ENCODE assay signal across 8 mouse cellular contexts in genomic region chr1:137653495-137653894, GRCm38 (mm10).
DNase-seq lines count a peak whose midpoint lies in the region; ATAC-seq lines count a peak whose summit lies in the region.

No protein-coding gene starts in this region.

- H3K27ac ChIP-seq in midbrain, embryonic 10.5 days (replicated peaks) = peak overlapping the region; percentile 64
- no peak overlapping the region for H3K27ac ChIP-seq in midbrain, embryonic 13.5 days
- H3K27ac ChIP-seq in kidney, embryonic 14.5 days (ENCODE audit: low read depth, low read length) = peak overlapping the region; percentile 37; the same call in 1 of the 2 replicates
- no peak overlapping the region for H3K27ac ChIP-seq in intestine, embryonic 16.5 days (ENCODE audit: low read length)

- peak; percentile 53 to 54 for DNase-seq in cerebellum, postnatal 10 days
- DNase-seq in cerebellum, postnatal 4 days (ENCODE audit: low spot score in 2 of 2) = no peak
- DNase-seq in midbrain, embryonic 10.5 days (ENCODE audit: low spot score) = no peak
- peak; percentile 30 for DNase-seq in lung, postnatal 10 days

- no peaks in the 10 kb centered on the region for H3K27me3 ChIP-seq in midbrain, embryonic 10.5 days (ENCODE audit: low read depth, poor library complexity, severe bottlenecking)
- no peaks in the 10 kb centered on the region for H3K27me3 ChIP-seq in midbrain, embryonic 13.5 days
- no peaks in the 10 kb centered on the region for H3K27me3 ChIP-seq in kidney, embryonic 14.5 days (ENCODE audit: control insufficient read depth, insufficient read depth, low read length)
- no peaks in the 10 kb centered on the region for H3K27me3 ChIP-seq in intestine, embryonic 16.5 days (replicated peaks; ENCODE audit: control insufficient read depth, insufficient read depth, low read length)

- no peak for ATAC-seq in midbrain, embryonic 13.5 days
- no peak for ATAC-seq in kidney, embryonic 14.5 days (ENCODE audit: low FRiP score, low TSS enrichment)
- no peak for ATAC-seq in intestine, embryonic 16.5 days
- ATAC-seq in cerebellum, adult (ENCODE audit: insufficient number of reproducible peaks, low FRiP score, low TSS enrichment) = no peak

- no peaks in the 10 kb centered on the region for H3K36me3 ChIP-seq in midbrain, embryonic 10.5 days
- H3K36me3 ChIP-seq in midbrain, embryonic 13.5 days = no peaks in the 10 kb centered on the region
- no peaks in the 10 kb centered on the region for H3K36me3 ChIP-seq in kidney, embryonic 14.5 days (ENCODE audit: control insufficient read depth, insufficient read depth, low read length)
- no peaks in the 10 kb centered on the region for H3K36me3 ChIP-seq in intestine, embryonic 16.5 days (ENCODE audit: control insufficient read depth, insufficient read depth, low read length)

- H3K4me1 ChIP-seq in midbrain, embryonic 10.5 days = peaks cover 46% of the 10 kb centered on the region
- peaks cover 20% of the 10 kb centered on the region for H3K4me1 ChIP-seq in midbrain, embryonic 13.5 days (replicated peaks)
- H3K4me1 ChIP-seq in kidney, embryonic 14.5 days (ENCODE audit: control insufficient read depth, insufficient read depth, low read length) = no peaks in the 10 kb centered on the region
- no peaks in the 10 kb centered on the region for H3K4me1 ChIP-seq in intestine, embryonic 16.5 days (ENCODE audit: control insufficient read depth, insufficient read depth, low read length)

- 84% methylated on average over 5 of the region's 5 CpGs for WGBS in midbrain, embryonic 10.5 days
- WGBS in midbrain, embryonic 13.5 days = 81% methylated on average over 5 of the region's 5 CpGs
- 82% methylated on average over 5 of the region's 5 CpGs for WGBS in kidney, embryonic 14.5 days
- 72% methylated on average over 5 of the region's 5 CpGs for WGBS in intestine, embryonic 16.5 days

- no peak overlapping the region for H3K4me3 ChIP-seq in midbrain, embryonic 10.5 days
- H3K4me3 ChIP-seq in midbrain, embryonic 13.5 days (replicated peaks) = no peak overlapping the region
- H3K4me3 ChIP-seq in kidney, embryonic 14.5 days (ENCODE audit: low read length) = no peak overlapping the region
- no peak overlapping the region for H3K4me3 ChIP-seq in intestine, embryonic 16.5 days (ENCODE audit: low read length)

- no peak overlapping the region for H3K4me2 ChIP-seq in midbrain, embryonic 13.5 days (replicated peaks)
- H3K4me2 ChIP-seq in kidney, embryonic 14.5 days (replicated peaks; ENCODE audit: low read depth, low read length) = no peak overlapping the region
- no peak overlapping the region for H3K4me2 ChIP-seq in intestine, embryonic 16.5 days (ENCODE audit: low read depth, low read length)

- H3K9me3 ChIP-seq in midbrain, embryonic 10.5 days (replicated peaks) = no peaks in the 10 kb centered on the region
- H3K9me3 ChIP-seq in midbrain, embryonic 13.5 days = no peaks in the 10 kb centered on the region
- no peaks in the 10 kb centered on the region for H3K9me3 ChIP-seq in kidney, embryonic 14.5 days (ENCODE audit: control insufficient read depth, low read length)
- no peaks in the 10 kb centered on the region for H3K9me3 ChIP-seq in intestine, embryonic 16.5 days (ENCODE audit: control insufficient read depth, low read length)

- H3K9ac ChIP-seq in midbrain, embryonic 13.5 days (replicated peaks) = no peak overlapping the region
- no peak overlapping the region for H3K9ac ChIP-seq in kidney, embryonic 14.5 days (ENCODE audit: low read depth, low read length)
- no peak overlapping the region for H3K9ac ChIP-seq in intestine, embryonic 16.5 days (ENCODE audit: low read depth, low read length)

Comparison
In these comparisons a context has a peak if more than half of its experiments do, and no peak if none do; other contexts are left out.
1. DNase-seq: peak in cerebellum, postnatal 10 days (2 of 2) and lung, postnatal 10 days (single experiment); none in cerebellum, postnatal 4 days (0 of 2) and midbrain, embryonic 10.5 days (single experiment).
2. H3K27ac ChIP-seq: peak in midbrain, embryonic 10.5 days (single experiment) and kidney, embryonic 14.5 days (single experiment); none in midbrain, embryonic 13.5 days (single experiment) and intestine, embryonic 16.5 days (single experiment).